Mouse (Mus musculus) heart, embryonic 11.5 days (tissue): ENCODE measurements around the gene Cdx4. TPM values are rescaled to one million over a fixed set of nuclear protein-coding genes. Genes with fewer than 3 reads are reported as not detected.

Experiments
- ATAC-seq: fragments of 200-750 bp; cut with Nextera tagmentation; replicated peaks from 2 replicates; pipeline ENCODE4 v1.8.0; 2017; ENCODE audit warnings: moderate library complexity; ENCODE audit not compliant: insufficient number of reproducible peaks, low FRiP score, low TSS enrichment
- H3K27ac ChIP-seq: fragments of 300-500 bp; sonication (generic); 2 replicates; pipeline ENCODE4 v1.5.1; 2014; ENCODE audit warnings: mild to moderate bottlenecking, low read depth, low read length
- H3K27me3 ChIP-seq: fragments of 300-500 bp; sonication (generic); 2 replicates; pipeline ENCODE4 v1.6.1; 2014; ENCODE audit warnings: mild to moderate bottlenecking, low read length, mixed read lengths; ENCODE audit not compliant: control insufficient read depth, insufficient read depth
- H3K36me3 ChIP-seq: fragments of 300-500 bp; sonication (generic); 2 replicates; pipeline ENCODE4 v1.6.1; 2014; ENCODE audit warnings: mild to moderate bottlenecking, low read length, moderate library complexity, mixed read lengths; ENCODE audit not compliant: control insufficient read depth, insufficient read depth
- H3K4me1 ChIP-seq: fragments of 300-500 bp; sonication (generic); 2 replicates; pipeline ENCODE4 v1.6.1; 2014; ENCODE audit warnings: low read length; ENCODE audit not compliant: control insufficient read depth, insufficient read depth
- H3K4me2 ChIP-seq: fragments of 300-500 bp; sonication (generic); 2 replicates; pipeline ENCODE4 v1.6.1; 2014; ENCODE audit warnings: mild to moderate bottlenecking, moderate library complexity
- H3K4me3 ChIP-seq: fragments of 300-500 bp; sonication (generic); 2 replicates; pipeline ENCODE4 v1.5.1; 2014; ENCODE audit warnings: low read depth, low read length
- H3K9ac ChIP-seq: fragments of 300-500 bp; sonication (generic); 2 replicates; pipeline ENCODE4 v1.6.1; 2014; ENCODE audit warnings: mild to moderate bottlenecking, low read depth, low read length, moderate library complexity
- H3K9me3 ChIP-seq: fragments of 300-500 bp; sonication (generic); replicated peaks from 2 replicates; pipeline ENCODE4 v1.6.1; 2016; ENCODE audit warnings: low read length; ENCODE audit not compliant: control insufficient read depth
- WGBS: fragments of 180-500 bp; shearing (Covaris S2); extraction: QIAGEN DNeasy Blood & Tissue Kit; methylation state at CpG from one replicate; pipeline ENCODE4 v1.1.7; 2014; ENCODE audit not compliant: insufficient replicate concordance; 5-methylcytosine and 5-hydroxymethylcytosine counted together
- polyA plus RNA-seq: library from polyadenylated mRNA; unstranded; fragments of >200 nt; fragmentation: Nextera tagmentation; extraction: Ambion mirVana; gene quantifications from 2 replicates; pipeline ENCODE4 v1.2.1, GENCODE M21; 2014

Cdx4 gene
- polyA plus RNA-seq, 1 experiment from 2014 or later = not detected

- no peak for ATAC-seq
- Histone ChIP-seq H3K27ac (no peak overlapping the region), H3K4me1 (no peaks in the 10 kb centered on the region), H3K4me3 (no peak overlapping the region), H3K9ac (no peak overlapping the region), H3K9me3 (no peaks in the 10 kb centered on the region), H3K36me3 (no peaks in the 10 kb centered on the region), H3K27me3 (peaks cover 2% of the 10 kb centered on the region; the same call in 1 of the 2 replicates), H3K4me2 (no peak overlapping the region)
- WGBS = 65% methylated on average over 5 of the region's 5 CpGs
These were observed 45.0 kb downstream of the Cdx4 start for GRCm38 (mm10) chrX:103366201-103366600.

- no peak for ATAC-seq
- no peaks in the 10 kb centered on the region for H3K36me3 ChIP-seq
- no peak overlapping the region for H3K4me3 ChIP-seq
- no peaks in the 10 kb centered on the region for H3K9me3 ChIP-seq
- 77% methylated on average over 3 of the region's 3 CpGs for WGBS
- H3K4me2 ChIP-seq = no peak overlapping the region
- H3K27ac ChIP-seq = no peak overlapping the region
- peaks cover 2% of the 10 kb centered on the region; the same call in 1 of the 2 replicates for H3K27me3 ChIP-seq
- H3K4me1 ChIP-seq = no peaks in the 10 kb centered on the region
- H3K9ac ChIP-seq = no peak overlapping the region
These were observed 47.5 kb downstream of the Cdx4 start for GRCm38 (mm10) chrX:103368650-103369049.

- Histone ChIP-seq H3K4me3 (no peak overlapping the region), H3K4me2 (no peak overlapping the region), H3K27ac (no peak overlapping the region), H3K9ac (no peak overlapping the region), H3K9me3 (no peaks in the 10 kb centered on the region), H3K27me3 (peaks cover 4% of the 10 kb centered on the region; the same call in 1 of the 2 replicates), H3K4me1 (no peaks in the 10 kb centered on the region), H3K36me3 (no peaks in the 10 kb centered on the region)
- ATAC-seq = no peak
- 65% methylated on average over 2 of the region's 2 CpGs for WGBS
These were observed 50.0 kb downstream of the Cdx4 start for GRCm38 (mm10) chrX:103371221-103371620.

- Histone ChIP-seq H3K27ac (no peak overlapping the region), H3K4me2 (no peak overlapping the region), H3K4me1 (no peaks in the 10 kb centered on the region), H3K9ac (no peak overlapping the region), H3K27me3 (0 out of 2 replicates have a peak, but pooled peaks cover 3% of the 10 kb centered on the region), H3K9me3 (no peaks in the 10 kb centered on the region), H3K4me3 (no peak overlapping the region), H3K36me3 (no peaks in the 10 kb centered on the region)
- WGBS = 60% methylated on average over 2 of the region's 2 CpGs
- ATAC-seq = no peak
These were observed 50.4 kb downstream of the Cdx4 start for GRCm38 (mm10) chrX:103371627-103372026.

- H3K4me3 ChIP-seq = no peak overlapping the region
- H3K27ac ChIP-seq = no peak overlapping the region
- no peaks in the 10 kb centered on the region for H3K36me3 ChIP-seq
- H3K4me1 ChIP-seq = no peaks in the 10 kb centered on the region
- no peaks in the 10 kb centered on the region for H3K9me3 ChIP-seq
- no peak overlapping the region for H3K9ac ChIP-seq
- no peak for ATAC-seq
- 62% methylated on average over 5 of the region's 5 CpGs for WGBS
- H3K27me3 ChIP-seq = 0 out of 2 replicates have a peak, but pooled peaks cover 3% of the 10 kb centered on the region
- no peak overlapping the region for H3K4me2 ChIP-seq
These were observed 53.1 kb downstream of the Cdx4 start for GRCm38 (mm10) chrX:103374250-103374649.

Other genes starting within 250 kb of the Cdx4 start
- 1.1 and 1.4 TPM in 2 replicates for gene Nap1l2, start 134.8 kb upstream of the Cdx4 start, polyA plus RNA-seq
- 3.9 and 4.7 TPM in 2 replicates for gene Chic1, start 35.1 kb downstream of the Cdx4 start, polyA plus RNA-seq
- 0.27 TPM in 1 of 2 replicates, not detected in the other for gene Tsx, start 93.1 kb downstream of the Cdx4 start, polyA plus RNA-seq
- gene Gm26992, start 100.6 kb downstream of the Cdx4 start, polyA plus RNA-seq = not detected in 2 replicates